Mouse (Mus musculus) urinary bladder, postnatal 0 days (tissue): ENCODE results near the gene Txndc9. TPM values are rescaled to one million over a fixed set of nuclear protein-coding genes. Genes with fewer than 3 reads are reported as not detected.

Experiments
- polyA plus RNA-seq: library from polyadenylated mRNA; unstranded; fragments of >200 nt; fragmentation: Nextera tagmentation; extraction: Ambion mirVana; gene quantifications from 2 replicates; pipeline ENCODE4 v1.2.1, GENCODE M21; 2015

Gene Txndc9
- 95.1 and 107 TPM in 2 replicates for polyA plus RNA-seq

DNA sequence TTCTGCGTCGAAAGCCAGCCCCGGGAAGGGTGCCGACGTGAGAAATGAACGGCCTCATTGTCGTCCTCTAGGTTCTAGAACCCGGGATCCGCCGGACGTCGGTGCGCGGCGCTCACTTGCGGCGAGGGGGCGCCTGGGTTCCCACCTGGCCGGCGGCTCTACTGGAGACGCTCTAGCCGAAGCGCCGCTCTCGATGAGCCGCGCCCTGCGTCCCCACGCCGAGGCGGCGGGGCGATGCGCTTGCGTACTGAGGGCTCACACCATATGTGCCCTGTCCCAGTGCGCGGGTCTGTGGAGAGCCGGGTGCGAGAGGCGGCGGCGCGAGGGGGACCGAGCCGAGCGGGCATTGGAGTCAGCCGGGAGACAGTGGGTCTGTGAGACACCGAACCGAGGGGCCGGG is at the start of gene Txndc9, which contains the start of gene Eif5b:
Gene Txndc9, minus strand, starts transcription at position 27 of the 400 bp plus-strand sequence.
Gene Eif5b, plus strand, starts transcription at position 144 of the 400 bp plus-strand sequence.

GRCm38 (mm10) chr1:37957659-37958058 is 40.0 kb downstream of the Txndc9 start, which contains the start of gene Lyg1:
Lyg1 (minus strand) TSS chr1:37957759.

Other genes starting within 250 kb of the Txndc9 start
- 3.2 and 3.8 TPM in 2 replicates for gene Tsga10, start 131.5 kb downstream of the Txndc9 start, polyA plus RNA-seq
- gene Lipt1, start 126.2 kb downstream of the Txndc9 start, polyA plus RNA-seq: 5.3 and 7.3 TPM in 2 replicates
- 16.0 and 16.4 TPM in 2 replicates for gene Mitd1, start 107.5 kb downstream of the Txndc9 start, polyA plus RNA-seq
- 217 and 224 TPM in 2 replicates for gene Mrpl30, start 107.4 kb downstream of the Txndc9 start, polyA plus RNA-seq
- gene Lyg2, start 81.4 kb downstream of the Txndc9 start, polyA plus RNA-seq: not detected in 2 replicates
- not detected in 2 replicates for gene Lyg1, start 40.1 kb downstream of the Txndc9 start, polyA plus RNA-seq
- 15.5 and 18.8 TPM in 2 replicates for gene Eif5b, start 117 bp upstream of the Txndc9 start, polyA plus RNA-seq
- 10.5 and 11.8 TPM in 2 replicates for gene Rev1, start 131.9 kb upstream of the Txndc9 start, polyA plus RNA-seq